Mouse (Mus musculus) brain, embryonic 14.5 days (tissue): Measurements from ENCODE around the gene Nrsn1.

Source experiments
- CTCF ChIP-seq: fragments of 200-500 bp; IDR thresholded peaks from 2 replicates; pipeline ENCODE4 v1.5.1; 2012; ENCODE audit warnings: inconsistent platforms, mild to moderate bottlenecking, moderate library complexity, borderline replicate concordance; ENCODE audit not compliant: insufficient read depth, insufficient read length; ENCODE audit errors: extremely low read depth
- POLR2A ChIP-seq: fragments of 200-500 bp; IDR thresholded peaks from 2 replicates; pipeline ENCODE4 v1.6.1; 2012; ENCODE audit warnings: mild to moderate bottlenecking, inconsistent platforms, borderline replicate concordance; ENCODE audit not compliant: poor library complexity, insufficient read depth, insufficient read length, severe bottlenecking; ENCODE audit errors: extremely low read depth

DNA sequence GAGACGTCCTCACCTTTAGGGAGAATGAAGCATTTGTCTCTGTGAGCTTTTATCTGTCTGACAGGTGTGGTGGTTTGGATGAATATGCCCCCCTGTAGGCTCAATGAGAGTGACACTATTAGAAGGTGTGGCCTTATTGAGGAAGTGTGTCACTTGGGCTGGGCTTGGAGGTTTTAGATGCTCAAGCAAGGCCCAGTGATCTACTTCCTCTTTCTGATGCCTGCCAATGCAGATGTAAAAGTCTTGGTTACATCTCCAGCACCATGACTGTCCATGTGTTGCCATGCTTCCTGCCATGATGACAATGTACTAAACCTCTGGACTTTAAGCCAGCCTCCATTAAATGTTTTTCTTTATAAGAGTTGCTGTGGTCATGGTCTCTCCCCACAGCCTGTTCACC, 51.9 kb downstream of the Nrsn1 start:
- TF ChIP-seq CTCF (no peak), POLR2A (no peak)
